Mouse (Mus musculus) right cerebral cortex, postnatal 10 days (tissue): ENCODE data around the gene Cpn1.
A peak's percentile ranks its signal among the peaks of the same experiment; 100 is the strongest.

Experiments
- DNase-seq, 2 experiments: peaks; one replicate each; pipeline ENCODE4 v3.0.0; 2021; ENCODE audit warnings: low spot score in 2 of 2

The Cpn1 gene

DNA sequence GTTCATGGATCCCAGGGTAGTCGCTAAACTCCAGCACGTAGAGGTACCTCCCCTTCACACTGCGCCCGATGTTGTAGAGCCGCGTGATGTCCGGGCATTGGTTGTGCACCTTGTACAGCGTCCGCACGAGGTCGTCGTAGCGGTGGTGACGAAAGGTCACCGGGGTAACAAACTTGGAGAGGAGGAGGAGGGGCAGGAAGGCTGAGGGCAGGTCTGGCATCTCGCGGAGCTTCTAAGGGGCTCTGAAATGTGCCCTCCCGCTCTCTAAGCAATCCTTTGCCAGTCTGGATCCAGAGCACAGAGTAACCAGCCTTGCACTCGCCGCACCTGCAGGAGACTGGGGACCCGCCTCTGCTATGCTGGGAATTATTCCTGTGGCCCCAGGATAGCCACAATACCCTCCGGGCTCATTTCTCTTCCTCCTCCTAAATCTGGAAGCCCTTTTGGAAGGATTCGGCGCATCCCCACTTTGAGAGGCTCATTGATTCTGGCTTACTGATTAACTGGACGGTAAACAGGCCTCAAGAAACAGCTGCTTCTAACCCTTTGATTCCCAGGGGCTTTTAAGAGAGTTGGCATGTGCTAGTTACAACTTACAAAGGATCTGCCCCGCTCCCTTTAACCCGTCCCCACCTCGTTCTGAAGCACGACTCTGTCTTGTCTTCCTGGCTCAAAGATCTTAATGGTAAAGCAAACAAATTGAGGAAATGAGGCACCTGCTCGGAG is at the start of gene Cpn1:
Gene Cpn1 (minus strand): TSS at position 488 of the 726 bp plus-strand sequence.
- no peak for DNase-seq

DNA sequence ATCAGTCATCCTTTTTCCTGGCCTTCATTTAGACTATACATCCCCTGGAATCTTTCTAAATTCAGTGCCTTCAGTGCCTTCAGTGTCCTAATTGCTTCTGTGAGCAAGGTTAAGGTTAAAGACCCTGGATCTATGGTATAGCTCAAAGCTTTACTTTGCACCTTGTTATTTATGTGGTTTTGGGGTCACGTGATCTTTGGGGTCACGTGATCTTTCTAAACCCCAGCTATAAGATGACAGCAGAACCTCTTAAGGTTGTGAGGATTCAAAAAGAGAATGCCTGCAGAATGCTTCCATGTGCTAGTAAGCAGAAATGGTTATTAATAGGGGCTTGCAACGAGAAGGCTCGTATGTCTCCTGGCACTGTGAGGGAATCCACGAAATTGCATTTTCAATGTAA is 47.0 kb upstream of the Cpn1 start:
- no peak for DNase-seq

DNA sequence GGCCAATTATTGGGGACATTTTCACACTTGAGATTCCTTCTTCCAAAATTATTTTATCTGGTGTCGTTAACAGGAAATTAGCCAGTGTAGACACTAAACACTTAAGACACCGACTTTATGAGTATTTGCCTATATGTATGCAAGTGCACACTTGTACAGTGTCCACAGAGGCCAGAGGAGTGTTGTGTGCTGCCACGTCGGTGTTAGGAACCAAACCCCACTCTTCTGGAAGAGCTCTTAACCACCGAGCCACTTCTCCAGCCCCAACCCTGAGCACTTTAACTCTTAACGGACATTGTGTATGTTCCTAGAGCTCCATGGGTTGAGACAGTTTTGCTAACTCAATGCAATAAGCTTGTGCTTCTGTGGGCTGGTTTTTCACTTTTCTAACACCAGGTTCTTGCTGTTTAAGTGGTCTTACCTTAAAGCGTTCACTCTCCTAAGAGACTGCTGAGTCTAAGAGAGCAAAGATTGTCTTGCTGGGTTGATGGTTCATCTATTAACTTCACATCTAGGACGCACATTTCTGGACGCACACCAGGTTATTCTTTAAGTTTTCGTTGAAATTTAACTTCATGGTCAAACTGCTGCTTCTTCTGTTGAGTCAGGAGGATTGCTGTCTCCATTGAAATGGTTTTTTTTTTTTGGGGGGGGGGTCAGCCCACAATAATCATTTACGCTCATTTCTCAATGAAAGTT is 45.8 kb upstream of the Cpn1 start:
- no peak for DNase-seq

DNA sequence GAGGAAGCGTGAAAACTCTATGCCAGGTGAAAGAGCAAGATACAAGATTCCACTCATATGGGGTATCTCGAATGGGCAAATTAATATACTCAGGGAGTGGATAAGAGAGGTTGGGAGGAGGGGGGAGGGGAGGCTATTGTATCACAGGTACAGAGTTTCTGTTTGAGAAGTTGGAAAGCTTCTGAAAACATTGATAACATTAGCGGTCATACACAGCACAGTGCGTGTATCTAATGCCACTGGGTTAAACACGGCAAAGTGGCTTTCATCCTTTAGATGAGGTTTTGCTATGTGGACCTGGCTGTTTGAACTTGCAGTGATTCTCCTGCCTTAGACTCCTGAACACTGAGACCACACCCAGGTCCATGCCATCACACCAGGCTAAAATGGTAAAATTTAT is 43.7 kb upstream of the Cpn1 start:
- no peak for DNase-seq

DNA sequence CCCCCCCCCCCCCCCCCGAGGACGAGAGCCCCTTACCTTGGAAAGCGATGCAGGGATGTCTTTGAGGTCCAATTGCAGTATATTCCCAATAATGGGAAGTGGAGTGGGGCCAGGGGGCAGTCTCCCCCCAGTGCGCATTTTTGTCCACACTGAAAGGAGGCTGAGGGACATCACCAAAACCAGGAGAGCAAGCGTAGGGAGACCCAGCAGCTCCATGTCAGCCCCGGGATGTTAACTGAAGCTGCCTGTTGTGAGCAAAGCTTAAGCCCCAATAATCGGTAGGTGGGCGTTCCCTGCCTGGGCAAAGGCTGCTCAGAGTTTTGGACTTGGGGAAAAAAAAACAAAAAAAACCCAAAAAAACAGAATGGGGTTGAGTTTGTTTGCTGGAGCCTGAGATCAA is 42.6 kb upstream of the Cpn1 start, which contains the start of gene Cyp2c23:
Gene Cyp2c23 (minus strand): TSS at position 237 of the 400 bp plus-strand sequence.
- no peak for DNase-seq

DNA sequence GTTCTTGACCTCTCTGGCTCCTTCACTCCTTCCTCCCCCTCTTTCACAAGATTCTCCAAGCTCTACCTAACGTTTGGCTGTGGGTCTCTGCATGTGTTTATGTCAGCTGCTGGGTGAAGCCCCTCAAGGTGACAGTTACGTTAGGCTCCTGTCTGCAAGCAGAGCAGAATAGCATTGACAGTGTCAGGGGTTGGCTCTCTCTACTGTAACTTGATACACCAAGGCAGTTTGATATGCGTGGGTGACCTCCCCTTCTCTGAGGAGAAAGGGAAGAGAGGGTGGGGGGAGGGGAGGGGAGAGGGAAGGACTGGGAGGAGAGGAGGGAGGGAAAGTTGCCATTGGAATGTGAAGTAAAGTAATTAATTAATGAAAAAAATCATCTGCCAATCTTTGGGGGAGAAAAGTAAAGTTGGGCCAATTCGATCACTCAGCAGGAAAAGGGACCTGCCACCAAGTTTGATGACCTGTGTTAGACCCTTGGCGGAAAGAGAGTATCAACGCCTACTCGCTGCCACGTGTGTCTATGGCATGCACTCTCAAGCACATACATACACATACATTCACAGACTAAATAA is 40.7 kb upstream of the Cpn1 start:
- DNase-seq = no peak

DNA sequence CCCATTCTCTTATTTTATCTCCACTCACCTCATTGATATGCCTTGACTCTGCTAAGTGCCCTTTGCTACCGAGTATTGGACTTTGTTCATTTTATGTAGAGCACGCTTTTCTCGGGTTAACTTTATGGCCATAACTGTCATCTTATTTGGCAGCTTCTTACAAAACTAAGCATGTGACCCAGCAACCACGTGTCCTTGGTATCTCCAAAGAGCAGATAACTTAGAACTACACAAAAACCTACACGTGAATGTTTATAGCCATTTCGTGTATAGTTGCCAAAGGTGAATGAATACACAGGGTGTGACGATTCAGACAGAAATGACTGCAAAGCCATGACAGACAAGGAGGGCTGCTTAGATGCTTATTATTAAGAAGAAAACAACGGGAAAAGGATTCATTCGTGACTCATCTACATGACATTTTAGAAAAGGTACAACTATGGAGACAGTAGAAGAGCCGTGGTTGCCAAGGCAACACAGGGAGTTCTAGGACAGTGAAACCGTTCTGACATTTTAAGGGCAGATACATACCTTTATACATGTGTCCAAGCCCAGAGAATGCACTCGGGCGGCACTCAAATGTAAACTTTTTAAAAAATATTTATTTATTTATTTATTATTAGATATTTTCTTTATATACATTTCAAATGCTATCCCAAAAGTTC is 38.7 kb upstream of the Cpn1 start:
- no peak for DNase-seq

DNA sequence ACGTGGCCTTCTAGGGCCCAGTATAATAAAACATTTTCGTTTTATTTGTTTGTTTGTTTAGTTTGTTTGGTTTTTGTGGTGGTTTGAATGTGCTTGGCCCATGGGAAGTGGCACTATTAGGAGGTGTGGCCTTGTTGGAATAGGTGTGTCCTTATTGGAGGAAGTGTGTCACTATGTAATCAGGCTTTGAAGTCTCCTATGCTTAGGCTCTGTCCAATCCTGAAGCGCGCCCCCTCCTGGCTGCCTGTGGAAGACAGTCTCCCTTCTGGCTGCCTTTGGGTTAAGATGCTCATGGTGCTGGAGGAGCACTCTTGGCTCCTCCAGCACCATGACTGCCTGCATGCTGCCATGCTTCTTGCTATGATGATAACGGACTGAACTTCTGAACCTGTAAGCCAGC is 36.7 kb upstream of the Cpn1 start:
- DNase-seq = no peak

DNA sequence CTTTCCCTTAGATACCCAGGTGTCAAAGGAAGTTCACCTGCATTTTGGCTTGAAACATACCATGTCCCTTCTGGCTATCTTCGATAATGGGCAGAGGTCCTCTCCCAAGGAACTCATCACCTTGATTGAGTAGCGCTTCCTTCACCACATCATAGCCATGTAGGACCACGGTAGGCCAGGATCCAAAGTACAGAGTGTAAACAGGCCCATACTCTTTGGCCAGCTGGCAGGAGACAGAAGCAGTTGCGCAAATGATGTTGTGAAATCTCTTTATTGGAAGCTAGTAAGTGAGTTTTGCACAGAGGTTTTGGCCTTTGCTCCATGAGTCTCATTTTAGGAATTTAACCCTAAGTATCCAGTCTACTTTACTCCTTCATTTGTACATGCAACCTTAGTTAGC is 35.1 kb upstream of the Cpn1 start:
- no peak for DNase-seq

DNA sequence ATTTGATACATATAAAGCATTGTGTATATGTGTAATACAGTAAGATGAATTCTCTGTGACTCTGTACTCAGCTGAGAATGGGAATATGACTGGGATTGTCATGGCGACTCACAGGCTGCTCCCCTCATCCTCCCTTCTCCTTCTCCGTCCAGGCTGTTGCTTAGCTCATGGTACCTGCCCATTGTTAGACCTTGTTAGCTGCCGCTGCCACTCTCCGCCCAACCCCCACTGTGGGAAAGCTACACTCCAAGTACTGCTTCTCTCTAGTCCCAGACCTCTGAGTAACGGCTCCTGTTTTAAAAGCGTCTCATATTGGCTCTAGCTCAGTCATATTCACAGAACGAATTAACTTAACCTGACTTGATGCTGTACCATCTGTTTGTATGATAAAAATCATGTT is 33.4 kb upstream of the Cpn1 start:
- DNase-seq = no peak

DNA sequence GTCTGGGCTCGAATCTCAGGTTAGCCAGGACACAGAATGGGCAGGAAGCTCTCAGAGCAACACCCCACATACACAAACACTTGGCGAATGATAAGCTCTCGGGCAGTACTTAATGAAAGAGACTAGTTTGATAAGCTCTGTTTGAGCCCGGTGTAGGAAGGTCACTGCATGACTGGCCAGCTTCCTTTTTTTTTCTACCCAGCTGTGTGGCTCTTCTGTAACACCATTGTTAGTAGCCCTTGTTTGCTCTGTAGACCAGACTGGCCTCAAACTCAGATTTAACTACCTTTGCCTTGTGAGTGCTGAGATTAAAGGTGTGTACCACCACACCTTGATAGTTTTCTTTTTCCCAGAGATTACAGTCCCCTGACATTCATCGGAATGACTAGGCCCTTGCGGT is 27.5 kb upstream of the Cpn1 start:
- DNase-seq = no peak

DNA sequence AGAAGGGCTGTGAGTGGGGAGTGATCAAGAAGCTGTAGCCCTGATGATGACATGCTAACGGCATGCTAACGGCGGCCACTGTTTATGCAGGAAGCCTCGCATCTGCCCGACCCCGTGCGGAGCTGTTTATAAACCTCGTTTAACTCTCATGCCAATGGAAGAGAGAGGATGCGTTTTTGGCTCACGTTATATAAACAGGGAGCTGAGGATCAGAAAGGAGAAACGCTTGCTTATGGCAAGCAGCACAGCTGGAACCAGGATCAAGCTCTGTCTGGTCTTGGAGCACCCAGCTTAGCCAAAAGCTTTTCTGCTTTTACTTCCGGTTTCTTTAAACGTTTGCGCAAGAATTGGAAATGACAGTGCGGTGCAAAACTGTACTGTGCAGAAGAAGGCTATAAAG is 22.4 kb upstream of the Cpn1 start:
- no peak for DNase-seq

DNA sequence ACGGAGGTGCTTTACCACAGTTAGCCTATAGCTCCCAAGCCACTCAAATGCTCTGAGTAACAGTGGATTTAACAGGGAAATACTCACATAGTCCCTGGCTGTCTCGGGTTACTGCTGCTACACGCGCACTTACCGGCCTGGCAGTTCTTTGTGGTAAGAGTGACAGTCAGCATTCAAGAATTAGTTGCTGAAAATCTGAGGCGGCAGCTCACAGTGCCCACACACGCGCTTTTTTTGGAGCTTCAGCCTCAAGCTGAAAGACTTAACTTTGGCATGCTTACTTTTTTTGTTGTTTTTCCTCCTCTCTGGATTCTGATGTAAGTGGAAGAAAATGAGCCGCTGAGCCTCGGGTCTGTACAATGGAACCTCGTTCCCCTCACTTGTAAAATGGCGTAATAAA is 20.8 kb upstream of the Cpn1 start:
- DNase-seq = peak; percentile 45 to 59

DNA sequence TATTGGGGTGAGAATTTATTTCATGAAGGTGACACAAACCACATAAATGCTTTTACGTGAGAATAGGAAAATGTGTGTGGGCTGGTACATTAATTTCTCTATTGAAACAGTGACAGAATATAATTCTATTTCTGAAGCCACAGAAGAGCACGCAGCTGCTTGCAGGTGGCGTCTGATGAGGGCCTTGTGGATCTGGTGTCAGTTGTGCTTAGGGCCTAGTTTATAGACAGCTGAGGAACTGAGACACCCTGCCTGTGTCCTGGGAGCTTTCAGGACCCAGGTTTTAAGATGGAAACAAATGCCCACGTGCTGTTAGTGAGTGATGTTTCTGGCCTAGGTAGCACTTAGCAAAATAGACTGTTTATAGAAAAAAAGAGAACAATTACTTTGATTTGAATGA is 18.7 kb upstream of the Cpn1 start:
- DNase-seq = no peak

DNA sequence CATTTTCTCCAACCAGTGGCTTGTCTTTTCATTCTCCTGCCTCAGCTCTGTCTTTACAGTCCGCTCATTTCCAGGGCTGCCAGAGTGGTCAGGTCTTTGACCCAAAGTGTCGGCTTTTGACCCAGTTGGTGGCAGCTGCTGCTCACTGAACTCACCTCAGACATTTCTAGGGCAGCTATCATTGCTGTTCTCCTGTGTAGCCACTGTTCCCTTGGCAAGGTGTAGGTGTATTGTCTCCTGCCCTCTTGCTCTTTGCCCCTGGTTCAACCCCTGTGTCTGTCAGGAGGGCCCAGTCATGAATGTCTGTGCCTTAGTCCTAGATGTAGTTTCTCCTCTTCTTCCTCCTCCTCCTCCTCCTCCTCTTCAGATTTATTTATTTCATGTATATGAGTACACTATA is 17.9 kb upstream of the Cpn1 start:
- DNase-seq = no peak

DNA sequence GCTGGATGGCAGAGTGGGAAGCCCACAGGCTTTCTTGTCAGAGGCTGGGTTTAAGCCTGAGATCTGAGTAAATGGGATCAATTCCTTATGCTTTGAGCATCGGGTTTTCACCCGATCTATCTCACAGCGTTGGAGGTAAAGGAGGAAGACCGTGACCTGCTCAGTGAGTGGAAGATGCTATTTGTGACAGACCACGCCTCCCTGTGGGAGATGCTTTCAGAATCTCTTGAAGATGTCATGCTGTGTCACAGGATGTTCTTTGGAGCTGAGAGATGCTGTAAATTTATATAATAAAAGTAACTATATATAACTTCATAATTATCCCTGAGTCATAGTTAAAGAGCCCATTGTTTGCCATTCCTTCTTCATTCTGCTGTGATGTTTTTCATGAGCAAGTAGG is 14.4 kb upstream of the Cpn1 start:
- DNase-seq = peak in 1 of 2 experiments; percentile 45

DNA sequence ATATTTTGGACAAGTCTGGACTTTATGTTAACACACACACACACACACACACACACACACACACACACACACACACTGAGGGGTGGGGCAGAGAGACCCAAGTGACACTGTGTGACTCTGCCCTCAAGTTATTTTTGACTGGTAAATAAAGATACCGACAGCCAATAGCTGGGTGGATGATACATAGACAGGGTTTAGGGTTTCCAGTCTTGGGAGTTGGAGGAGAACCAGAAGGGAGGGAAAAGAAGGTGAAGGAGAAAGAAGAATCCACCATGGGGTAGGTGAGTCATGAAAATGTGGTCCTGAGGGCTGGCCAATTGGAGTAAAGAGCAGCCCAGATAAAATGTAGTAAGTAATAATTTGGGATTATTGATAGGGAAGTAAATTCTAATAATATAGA is 13.7 kb upstream of the Cpn1 start:
- no peak for DNase-seq

DNA sequence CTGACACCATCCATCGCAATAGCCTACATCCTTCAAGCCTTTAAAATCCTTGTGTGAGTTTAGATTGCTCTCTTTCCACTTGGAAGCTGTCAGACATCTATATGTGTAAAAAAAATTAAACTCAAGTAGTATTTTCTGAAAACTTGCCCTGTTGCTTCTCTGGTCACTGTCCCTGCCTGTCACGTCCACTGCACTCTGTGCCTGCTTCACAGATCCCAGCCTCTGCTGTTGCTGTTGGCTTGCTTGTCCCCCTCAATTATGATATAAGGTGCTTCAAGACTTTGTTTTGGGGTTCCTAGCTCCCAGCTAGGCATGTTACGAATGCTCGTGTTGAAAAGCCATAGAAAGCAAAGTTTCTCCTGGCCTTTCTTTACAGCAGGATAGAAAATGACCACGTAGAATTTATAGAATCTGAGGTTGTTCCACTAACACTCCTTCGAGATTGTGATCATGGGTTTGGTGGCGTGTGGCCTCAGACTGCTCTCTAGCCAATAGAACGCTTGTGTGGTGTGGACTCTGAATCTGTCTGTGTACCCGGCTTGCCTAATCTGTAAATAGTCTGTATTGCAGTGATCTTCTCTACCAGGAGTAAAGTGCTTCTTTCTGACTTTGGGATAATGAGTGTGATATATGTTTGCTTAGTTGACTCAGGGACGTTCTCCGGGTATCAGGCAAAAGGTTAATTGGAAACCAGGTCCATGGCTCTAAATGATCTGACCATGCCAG is 12.6 kb upstream of the Cpn1 start:
- no peak for DNase-seq

DNA sequence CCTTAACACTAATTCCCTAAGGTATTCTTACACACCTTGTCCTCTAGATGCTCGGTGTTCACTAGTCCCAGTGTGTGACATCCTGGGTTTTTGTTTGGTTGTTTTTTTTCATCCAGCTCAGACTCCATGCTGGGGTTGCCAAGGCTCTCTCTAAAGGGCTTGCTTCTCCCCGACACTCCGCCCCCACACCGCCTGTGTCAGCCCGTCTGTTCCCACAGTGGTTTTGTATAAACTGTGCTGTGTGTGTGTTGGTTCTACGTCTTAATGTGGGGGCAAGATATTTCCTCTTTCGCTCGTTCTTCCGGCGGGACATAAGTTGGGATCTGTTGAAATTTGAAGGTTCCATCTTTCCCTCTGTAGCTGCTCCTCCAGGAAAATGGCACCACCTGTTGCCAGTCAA is 11.7 kb upstream of the Cpn1 start:
- peak; percentile 66 to 78 for DNase-seq

DNA sequence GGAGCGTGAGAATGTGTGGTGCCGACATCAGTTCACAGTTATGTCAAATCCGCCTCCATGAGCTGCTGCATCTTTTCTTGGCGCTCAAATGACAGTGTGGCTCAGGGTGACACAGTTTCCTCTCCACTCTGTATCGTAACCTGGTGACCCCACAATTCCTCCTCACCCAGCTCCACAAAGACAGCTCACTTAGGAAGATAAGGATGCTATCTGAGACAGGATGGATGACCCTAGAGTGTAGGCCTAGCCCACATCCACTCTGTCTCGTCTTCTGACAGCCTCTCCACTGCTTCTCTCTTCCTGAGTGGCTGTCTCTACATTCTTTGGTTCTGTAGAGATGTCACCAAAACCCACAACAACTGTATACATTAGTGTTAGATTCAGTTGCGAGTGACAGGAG is 9.1 kb upstream of the Cpn1 start:
- DNase-seq = no peak

DNA sequence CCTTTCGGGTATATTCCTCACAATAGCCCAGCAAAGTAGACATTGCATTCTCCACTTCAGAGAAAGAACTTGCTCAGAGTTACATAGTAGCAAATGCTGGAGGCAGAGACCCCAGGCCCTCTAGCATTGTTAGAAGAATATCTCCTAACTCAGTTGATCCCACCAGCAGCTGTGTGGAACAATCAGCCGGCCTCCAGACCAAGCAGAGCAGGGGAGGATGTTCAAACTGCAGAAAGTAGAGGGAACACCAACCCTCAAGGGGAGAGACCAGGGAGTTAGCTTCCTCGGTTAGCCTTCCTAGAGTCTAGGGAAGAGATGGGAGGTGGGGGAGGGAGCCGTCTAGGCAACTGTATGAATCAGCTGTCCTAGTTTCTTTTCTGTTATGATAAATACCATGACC is 6.1 kb upstream of the Cpn1 start:
- no peak for DNase-seq

DNA sequence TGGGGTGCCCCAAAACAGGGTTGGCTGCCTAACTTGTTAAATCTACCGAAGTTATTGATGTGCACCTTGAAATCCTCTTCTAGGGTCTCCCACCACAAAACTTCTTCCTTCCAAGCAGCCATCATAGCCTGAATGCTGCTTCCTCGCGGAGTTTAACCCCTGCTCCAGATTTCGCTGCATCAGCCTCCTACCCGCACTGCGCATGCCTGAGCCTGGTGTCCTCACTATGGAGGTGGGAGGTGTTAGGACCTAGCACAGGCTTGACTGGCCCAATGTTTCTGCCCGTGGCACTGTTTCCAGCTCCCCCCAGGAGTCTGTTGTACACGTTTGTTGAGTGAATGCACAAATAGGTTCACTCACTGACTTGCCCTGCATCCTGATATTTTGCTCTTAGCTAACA is 4.0 kb upstream of the Cpn1 start:
- DNase-seq = no peak
